Mouse (Mus musculus): ENCODE data around the gene Galnt2. TPM values are rescaled to one million over a fixed set of nuclear protein-coding genes. Genes with fewer than 3 reads are reported as not detected.

Gene Galnt2
- polyA plus RNA-seq, 1 experiment from 2014 or later, result 54.3 TPM

DNA sequence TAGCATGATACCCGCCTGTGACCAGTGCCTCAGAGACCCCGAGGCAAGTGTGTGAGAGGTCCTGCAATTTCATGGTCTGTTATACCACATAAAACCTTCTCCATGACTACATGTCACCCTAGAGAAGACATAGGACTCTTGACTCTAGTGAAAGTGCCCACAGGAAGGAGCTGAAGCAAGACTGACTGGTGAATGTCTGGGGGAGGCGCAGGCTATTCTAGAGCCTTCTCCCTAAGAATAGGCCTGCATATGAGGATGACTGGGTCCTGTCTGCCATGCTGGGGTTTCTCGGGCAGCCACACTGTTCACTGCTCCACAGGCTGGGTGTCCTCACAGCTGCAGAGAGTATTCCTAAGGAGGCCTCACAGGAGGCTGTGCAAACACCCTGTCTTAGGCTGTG, 73.0 kb downstream of the Galnt2 start:
- H3K9me3 ChIP-seq (ENCODE audit: low read length), result no peaks in the 10 kb centered on the region
- H3K27me3 ChIP-seq (replicated peaks; ENCODE audit: insufficient read depth, low read length), result no peaks in the 10 kb centered on the region
- DNase-seq (ENCODE audit: low spot score), result no peak
- no peak overlapping the region for H3K27ac ChIP-seq (ENCODE audit: low read length)
- no peak overlapping the region for H3K4me2 ChIP-seq (replicated peaks; ENCODE audit: low read depth, low read length)
- no peak for ATAC-seq
- H3K9ac ChIP-seq (replicated peaks; ENCODE audit: low read depth), result no peak overlapping the region
- WGBS, result 86% methylated on average over 4 of the region's 4 CpGs
- H3K4me1 ChIP-seq (ENCODE audit: insufficient read depth, low read depth, low read length), result no peaks in the 10 kb centered on the region; the same call in 1 of the 2 replicates
- H3K4me3 ChIP-seq (ENCODE audit: low read depth, low read length), result no peak overlapping the region
- H3K36me3 ChIP-seq (ENCODE audit: insufficient read depth, low read length), result no peaks in the 10 kb centered on the region
- TF ChIP-seq EP300 (IDR thresholded peaks at IDR 0.05), result no peak
- no peak for TF ChIP-seq CTCF (IDR thresholded peaks at IDR 0.05)

GRCm38 (mm10) chr8:124306574-124306973, 75.4 kb downstream of the Galnt2 start:
- Histone ChIP-seq H3K27ac (ENCODE audit: low read length) (no peak overlapping the region), H3K4me2 (replicated peaks; ENCODE audit: low read depth, low read length) (no peak overlapping the region), H3K27me3 (replicated peaks; ENCODE audit: insufficient read depth, low read length) (no peaks in the 10 kb centered on the region), H3K4me1 (ENCODE audit: insufficient read depth, low read depth, low read length) (no peaks in the 10 kb centered on the region; the same call in 1 of the 2 replicates), H3K4me3 (ENCODE audit: low read depth, low read length) (no peak overlapping the region), H3K36me3 (ENCODE audit: insufficient read depth, low read length) (no peaks in the 10 kb centered on the region), H3K9ac (replicated peaks; ENCODE audit: low read depth) (no peak overlapping the region), H3K9me3 (ENCODE audit: low read length) (no peaks in the 10 kb centered on the region)
- no peak for TF ChIP-seq EP300 (IDR thresholded peaks at IDR 0.05)
- no peak for TF ChIP-seq CTCF (IDR thresholded peaks at IDR 0.05)
- 49% methylated on average over 7 of the region's 7 CpGs for WGBS
- DNase-seq (ENCODE audit: low spot score) (no peak), ATAC-seq (no peak)

DNA sequence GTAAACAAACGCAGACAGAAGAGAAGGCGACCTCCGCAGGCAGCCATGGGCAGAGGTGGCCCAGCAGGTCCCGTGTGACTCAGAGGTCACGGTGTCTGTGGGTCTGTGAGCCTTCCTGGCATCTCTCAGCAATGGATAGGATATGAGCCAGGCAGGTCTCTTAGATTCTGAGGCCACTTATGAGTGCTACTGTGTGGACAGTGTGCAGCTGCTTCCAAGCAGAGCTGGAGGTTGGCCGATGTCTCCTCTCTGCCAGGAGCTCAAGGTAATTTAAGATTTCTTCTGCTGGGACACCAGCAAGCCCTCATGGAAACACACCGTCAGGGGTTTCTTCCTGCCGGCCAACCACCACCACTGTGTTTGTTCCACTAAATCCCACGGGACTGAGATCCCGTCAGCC, 76.5 kb downstream of the Galnt2 start:
- Histone ChIP-seq H3K36me3 (ENCODE audit: insufficient read depth, low read length) (no peaks in the 10 kb centered on the region), H3K9me3 (ENCODE audit: low read length) (no peaks in the 10 kb centered on the region), H3K4me1 (ENCODE audit: insufficient read depth, low read depth, low read length) (no peaks in the 10 kb centered on the region), H3K4me2 (replicated peaks; ENCODE audit: low read depth, low read length) (no peak overlapping the region), H3K27ac (ENCODE audit: low read length) (no peak overlapping the region), H3K27me3 (replicated peaks; ENCODE audit: insufficient read depth, low read length) (no peaks in the 10 kb centered on the region), H3K9ac (replicated peaks; ENCODE audit: low read depth) (no peak overlapping the region), H3K4me3 (ENCODE audit: low read depth, low read length) (no peak overlapping the region)
- DNase-seq (ENCODE audit: low spot score), result no peak
- WGBS, result 88% methylated on average over 10 of the region's 10 CpGs
- no peak for ATAC-seq
- no peak for TF ChIP-seq EP300 (IDR thresholded peaks at IDR 0.05)
- TF ChIP-seq CTCF (IDR thresholded peaks at IDR 0.05), result no peak

GRCm38 (mm10) chr8:124310509-124310908, 79.3 kb downstream of the Galnt2 start:
- H3K4me3 ChIP-seq (ENCODE audit: low read depth, low read length), result no peak overlapping the region
- no peak for DNase-seq (ENCODE audit: low spot score)
- WGBS, result 92% methylated on average over 13 of the region's 13 CpGs
- TF ChIP-seq EP300 (IDR thresholded peaks at IDR 0.05) (no peak), CTCF (IDR thresholded peaks at IDR 0.05) (no peak)
- H3K4me2 ChIP-seq (replicated peaks; ENCODE audit: low read depth, low read length), result no peak overlapping the region
- H3K9ac ChIP-seq (replicated peaks; ENCODE audit: low read depth), result no peak overlapping the region
- H3K9me3 ChIP-seq (ENCODE audit: low read length), result no peaks in the 10 kb centered on the region
- H3K36me3 ChIP-seq (ENCODE audit: insufficient read depth, low read length), result no peaks in the 10 kb centered on the region
- no peak overlapping the region for H3K27ac ChIP-seq (ENCODE audit: low read length)
- H3K27me3 ChIP-seq (replicated peaks; ENCODE audit: insufficient read depth, low read length), result no peaks in the 10 kb centered on the region
- no peak for ATAC-seq
- no peaks in the 10 kb centered on the region for H3K4me1 ChIP-seq (ENCODE audit: insufficient read depth, low read depth, low read length)

GRCm38 (mm10) chr8:124311111-124311510, 79.9 kb downstream of the Galnt2 start:
- Histone ChIP-seq H3K9me3 (ENCODE audit: low read length) (no peaks in the 10 kb centered on the region), H3K27ac (ENCODE audit: low read length) (no peak overlapping the region), H3K4me3 (ENCODE audit: low read depth, low read length) (no peak overlapping the region), H3K4me2 (replicated peaks; ENCODE audit: low read depth, low read length) (no peak overlapping the region), H3K36me3 (ENCODE audit: insufficient read depth, low read length) (no peaks in the 10 kb centered on the region), H3K27me3 (replicated peaks; ENCODE audit: insufficient read depth, low read length) (no peaks in the 10 kb centered on the region), H3K9ac (replicated peaks; ENCODE audit: low read depth) (no peak overlapping the region), H3K4me1 (ENCODE audit: insufficient read depth, low read depth, low read length) (no peaks in the 10 kb centered on the region)
- no peak for DNase-seq (ENCODE audit: low spot score)
- no peak for TF ChIP-seq EP300 (IDR thresholded peaks at IDR 0.05)
- no peak for TF ChIP-seq CTCF (IDR thresholded peaks at IDR 0.05)
- no peak for ATAC-seq
- 88% methylated on average over 6 of the region's 6 CpGs for WGBS

DNA sequence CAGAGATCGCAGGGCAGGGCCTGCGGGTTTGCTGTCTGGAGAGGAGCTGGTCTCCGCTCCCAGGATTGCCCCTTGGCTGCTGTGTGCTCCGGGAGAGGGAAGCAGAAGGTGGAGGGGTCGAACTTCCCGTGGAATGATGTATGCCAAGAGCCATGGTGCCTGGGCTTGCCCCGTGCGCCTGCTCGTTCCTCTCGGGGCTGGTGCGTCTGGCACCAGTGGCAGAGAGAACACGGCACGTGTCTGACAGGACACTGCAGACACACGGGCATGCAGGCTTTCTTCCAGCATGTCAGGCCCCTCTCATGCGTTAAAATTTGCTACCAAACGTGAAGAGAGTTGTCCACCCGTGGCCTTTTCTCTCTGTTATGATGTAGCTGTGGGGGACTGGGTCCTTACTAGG, 80.5 kb downstream of the Galnt2 start:
- no peak overlapping the region for H3K4me2 ChIP-seq (replicated peaks; ENCODE audit: low read depth, low read length)
- H3K9ac ChIP-seq (replicated peaks; ENCODE audit: low read depth), result no peak overlapping the region
- no peak overlapping the region for H3K4me3 ChIP-seq (ENCODE audit: low read depth, low read length)
- H3K9me3 ChIP-seq (ENCODE audit: low read length), result no peaks in the 10 kb centered on the region
- H3K36me3 ChIP-seq (ENCODE audit: insufficient read depth, low read length), result no peaks in the 10 kb centered on the region
- no peak overlapping the region for H3K27ac ChIP-seq (ENCODE audit: low read length)
- ATAC-seq (no peak), DNase-seq (ENCODE audit: low spot score) (no peak)
- no peaks in the 10 kb centered on the region for H3K27me3 ChIP-seq (replicated peaks; ENCODE audit: insufficient read depth, low read length)
- TF ChIP-seq EP300 (IDR thresholded peaks at IDR 0.05) (no peak), CTCF (IDR thresholded peaks at IDR 0.05) (no peak)
- 89% methylated on average over 17 of the region's 17 CpGs for WGBS
- H3K4me1 ChIP-seq (ENCODE audit: insufficient read depth, low read depth, low read length), result no peaks in the 10 kb centered on the region

GRCm38 (mm10) chr8:124312228-124312627, 81.0 kb downstream of the Galnt2 start:
- WGBS, result 91% methylated on average over 10 of the region's 10 CpGs
- H3K9ac ChIP-seq (replicated peaks; ENCODE audit: low read depth), result no peak overlapping the region
- no peaks in the 10 kb centered on the region for H3K27me3 ChIP-seq (replicated peaks; ENCODE audit: insufficient read depth, low read length)
- DNase-seq (ENCODE audit: low spot score) (no peak), ATAC-seq (no peak)
- H3K36me3 ChIP-seq (ENCODE audit: insufficient read depth, low read length), result no peaks in the 10 kb centered on the region
- TF ChIP-seq CTCF (IDR thresholded peaks at IDR 0.05), result no peak
- TF ChIP-seq EP300 (IDR thresholded peaks at IDR 0.05), result no peak
- no peak overlapping the region for H3K27ac ChIP-seq (ENCODE audit: low read length)
- no peak overlapping the region for H3K4me3 ChIP-seq (ENCODE audit: low read depth, low read length)
- no peaks in the 10 kb centered on the region for H3K4me1 ChIP-seq (ENCODE audit: insufficient read depth, low read depth, low read length)
- H3K4me2 ChIP-seq (replicated peaks; ENCODE audit: low read depth, low read length), result no peak overlapping the region
- H3K9me3 ChIP-seq (ENCODE audit: low read length), result no peaks in the 10 kb centered on the region
